Mouse (Mus musculus) spleen, postnatal 4 days (tissue): ENCODE measurements around the gene Bhmt2.

Experiments used
- DNase-seq, 2 experiments: peaks; one replicate each; pipeline ENCODE4 v3.0.0; 2022; ENCODE audit warnings: low spot score in 2 of 2

Gene Bhmt2

DNA sequence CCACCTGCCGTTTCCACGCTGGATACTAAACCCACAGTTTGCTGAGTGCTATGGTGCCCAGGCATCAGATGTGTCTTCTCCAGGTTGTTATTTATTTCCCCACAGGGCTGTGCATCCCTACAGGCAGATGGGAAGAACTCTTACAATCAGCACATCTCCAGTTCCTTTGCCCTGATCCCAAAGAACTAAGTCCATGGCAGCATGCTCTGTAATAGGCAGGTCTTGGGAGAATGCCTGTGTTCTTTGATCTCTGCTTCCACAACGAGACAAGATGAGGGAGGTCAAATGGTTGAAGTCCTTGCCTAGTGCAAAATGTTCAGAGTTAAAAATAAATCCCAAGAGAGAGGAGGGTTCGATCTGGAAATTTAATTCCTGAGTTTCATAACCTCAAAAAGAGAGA, 34.5 kb downstream of the Bhmt2 start:
- no peak for DNase-seq

DNA sequence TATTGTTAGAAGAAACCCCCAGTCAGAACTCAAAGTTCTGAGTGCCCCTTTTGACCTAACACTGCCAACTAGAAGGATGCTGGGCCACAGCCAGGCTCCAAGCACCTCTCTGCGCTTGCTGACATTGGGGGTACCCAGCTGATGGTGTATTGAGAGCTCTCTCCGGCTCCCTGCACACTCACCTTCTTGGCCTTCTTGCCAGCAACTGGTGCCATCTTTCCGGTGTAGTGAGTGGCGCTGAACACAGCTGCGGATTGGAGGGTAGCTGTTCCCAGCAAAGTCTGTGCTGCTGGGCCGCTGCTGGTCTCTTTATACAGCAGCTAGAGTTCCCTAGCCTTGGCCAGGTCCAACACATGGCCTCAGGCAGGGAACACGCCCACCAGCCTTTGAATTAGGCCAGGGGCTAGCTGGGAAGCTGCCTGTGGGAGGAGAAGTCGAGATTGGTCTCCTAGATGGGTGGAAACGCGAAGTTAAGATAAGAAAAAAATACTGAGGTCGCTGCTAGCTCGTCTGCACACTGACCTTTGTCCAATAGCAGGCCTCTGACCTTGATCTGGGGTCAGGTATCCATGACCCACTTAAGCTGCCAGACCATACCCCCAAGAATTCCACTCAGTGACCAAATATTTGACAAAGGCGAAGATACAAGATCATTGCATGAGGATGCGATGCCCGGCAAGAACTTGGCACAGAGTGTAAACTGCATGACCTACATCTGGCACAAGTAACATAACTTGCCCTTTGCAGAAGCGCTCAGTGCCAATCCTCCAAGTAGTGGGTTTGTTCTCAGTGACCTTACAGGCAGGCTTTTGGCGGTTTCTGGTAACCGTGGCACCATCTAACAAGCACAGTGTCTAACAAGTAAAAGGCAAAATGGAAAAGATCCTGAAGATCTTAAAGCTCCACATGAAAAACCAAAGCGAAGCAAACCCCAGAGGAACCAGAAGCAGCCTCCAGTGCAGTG, 36.5 kb downstream of the Bhmt2 start, which contains the start of gene Bhmt:
Gene Bhmt (minus strand): TSS at position 680 of the 964 bp plus-strand sequence.
- DNase-seq = no peak

DNA sequence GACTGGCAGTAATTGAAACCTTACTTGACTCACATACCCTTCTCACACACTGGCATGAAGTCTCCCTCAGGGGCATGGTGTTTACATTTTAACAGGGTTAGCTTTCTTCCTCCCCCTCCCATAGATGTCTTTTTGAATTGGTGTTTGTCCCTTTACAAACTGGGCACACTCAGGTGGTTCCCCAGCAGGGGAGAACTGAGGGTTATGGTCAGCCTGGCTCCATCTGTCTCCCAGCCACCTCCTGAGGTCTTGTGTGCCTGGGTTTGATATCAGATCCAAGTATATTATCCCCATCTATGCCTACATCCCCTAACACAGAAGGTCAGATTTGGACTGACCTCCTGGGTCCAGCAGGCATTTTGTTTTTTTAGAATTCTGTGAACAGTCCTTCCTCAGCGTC, 37.5 kb downstream of the Bhmt2 start:
- no peak for DNase-seq

DNA sequence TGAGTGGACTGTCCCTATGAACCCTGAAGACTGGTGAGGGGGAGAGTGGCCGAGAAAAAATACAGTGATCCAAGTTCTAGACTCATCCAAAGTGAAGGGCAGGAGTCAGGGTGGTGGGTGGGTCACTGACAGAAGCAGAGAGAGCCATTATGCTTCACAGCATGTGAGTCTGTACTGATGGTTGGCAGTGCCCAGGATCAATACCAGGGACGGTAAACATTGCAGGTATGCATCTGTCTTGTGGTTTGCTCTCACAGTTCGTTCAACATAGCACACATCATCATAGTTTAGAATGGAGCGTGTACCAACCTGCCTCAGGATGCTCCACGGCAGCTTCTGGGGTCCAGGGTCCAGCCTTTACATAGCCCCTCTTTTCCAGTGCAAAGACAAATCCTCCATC, 41.2 kb downstream of the Bhmt2 start:
- no peak for DNase-seq

DNA sequence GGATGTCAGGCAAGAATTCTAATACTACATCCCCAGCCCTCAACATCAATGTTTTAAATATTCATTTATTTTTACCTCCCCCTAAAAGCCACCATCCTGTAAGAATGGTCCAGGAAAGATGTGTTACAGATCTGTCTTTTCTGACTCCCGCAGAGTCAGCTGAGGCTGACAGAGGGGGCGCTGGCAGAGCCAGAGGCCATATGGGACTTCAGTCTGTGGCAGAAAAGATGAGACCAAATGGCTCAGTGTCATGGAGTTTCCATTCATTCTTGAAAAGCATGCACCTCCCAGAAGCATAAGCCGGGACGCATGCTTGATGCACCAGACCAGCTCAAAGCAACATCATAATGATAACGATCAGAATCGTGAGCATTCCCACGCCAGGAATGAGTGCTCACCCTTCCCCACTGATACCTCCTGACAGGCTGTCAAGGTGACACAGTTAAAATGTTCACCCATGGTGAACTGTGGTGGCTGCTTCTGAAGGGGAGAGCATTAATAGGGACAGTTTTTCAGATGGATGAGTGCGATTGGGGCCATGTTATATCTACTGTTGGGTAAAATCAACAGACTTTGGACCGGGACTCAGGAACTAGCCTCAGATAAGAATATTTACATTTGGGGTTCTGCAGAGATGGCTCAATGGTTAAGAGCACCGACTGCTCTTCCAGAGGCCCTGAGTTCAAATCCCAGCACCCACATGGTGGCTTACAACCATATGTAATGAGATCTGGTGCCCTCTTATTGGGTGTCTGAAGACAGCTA, 43.0 kb downstream of the Bhmt2 start:
- no peak for DNase-seq

DNA sequence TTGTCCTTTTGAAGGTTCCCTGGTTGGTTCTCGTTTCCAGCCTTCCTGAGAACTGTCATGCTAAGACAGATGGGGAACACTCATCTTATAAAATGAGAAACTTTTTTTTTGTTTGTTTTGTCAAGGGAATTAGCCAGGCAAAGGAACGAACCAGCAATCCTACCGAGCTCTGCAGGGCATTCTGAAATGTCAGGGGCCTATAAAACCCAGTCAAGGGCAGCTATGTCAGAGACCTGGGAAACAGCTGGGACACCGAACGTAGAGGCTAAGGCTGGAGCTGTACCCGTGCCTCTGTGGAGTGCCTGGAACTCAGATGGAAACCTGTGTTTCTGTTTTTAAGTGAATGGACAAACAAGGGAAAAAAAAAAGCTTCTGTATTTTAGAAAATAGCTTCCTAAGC, 45.2 kb downstream of the Bhmt2 start:
- DNase-seq = no peak

DNA sequence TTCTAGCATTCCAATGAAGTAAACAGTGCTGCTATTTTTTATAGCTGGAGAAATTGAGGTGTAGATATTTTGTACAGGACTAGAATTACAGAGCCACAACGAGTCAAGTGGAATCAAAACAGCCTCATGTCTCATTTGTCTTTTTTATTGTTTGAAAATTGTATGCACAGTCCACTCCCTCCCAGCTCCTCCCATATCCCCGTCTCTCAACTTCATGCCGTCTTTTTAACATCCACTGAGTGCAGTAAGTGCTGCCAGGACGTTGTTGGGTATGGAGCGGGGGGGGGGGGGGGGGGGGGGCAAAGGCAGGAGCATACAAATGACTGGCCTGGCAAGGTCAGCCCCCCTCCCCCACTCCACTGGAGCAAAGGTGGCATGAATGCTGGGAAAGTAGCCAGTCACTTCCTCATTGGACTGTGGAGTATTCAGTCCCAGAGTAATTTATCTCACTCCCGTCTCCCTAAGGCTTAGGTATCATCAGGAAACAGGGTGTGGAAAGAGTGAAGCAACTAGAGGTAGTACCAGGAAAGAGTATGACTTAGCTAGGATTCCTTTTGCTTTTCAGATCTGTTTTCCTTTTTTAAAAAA, 59.6 kb downstream of the Bhmt2 start:
- no peak for DNase-seq

DNA sequence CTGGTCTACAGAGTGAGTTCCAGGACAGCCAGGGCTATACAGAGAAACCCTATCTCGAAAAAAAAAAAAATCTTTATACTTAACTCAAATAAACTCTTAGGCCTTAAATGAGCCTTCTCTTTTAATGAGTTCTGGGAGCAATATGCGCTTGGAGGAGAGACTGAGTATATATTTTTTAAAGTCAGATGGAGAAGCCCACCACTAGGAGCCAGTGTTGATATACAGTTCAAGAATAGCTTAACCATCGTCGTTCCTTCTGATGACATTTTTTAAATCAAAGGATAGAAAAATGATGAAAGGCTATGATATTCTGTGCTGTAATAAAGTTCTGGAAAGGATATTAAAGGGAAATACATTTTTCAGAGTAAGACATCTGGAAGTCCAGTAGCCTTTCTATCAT, 60.3 kb downstream of the Bhmt2 start:
- no peak for DNase-seq

DNA sequence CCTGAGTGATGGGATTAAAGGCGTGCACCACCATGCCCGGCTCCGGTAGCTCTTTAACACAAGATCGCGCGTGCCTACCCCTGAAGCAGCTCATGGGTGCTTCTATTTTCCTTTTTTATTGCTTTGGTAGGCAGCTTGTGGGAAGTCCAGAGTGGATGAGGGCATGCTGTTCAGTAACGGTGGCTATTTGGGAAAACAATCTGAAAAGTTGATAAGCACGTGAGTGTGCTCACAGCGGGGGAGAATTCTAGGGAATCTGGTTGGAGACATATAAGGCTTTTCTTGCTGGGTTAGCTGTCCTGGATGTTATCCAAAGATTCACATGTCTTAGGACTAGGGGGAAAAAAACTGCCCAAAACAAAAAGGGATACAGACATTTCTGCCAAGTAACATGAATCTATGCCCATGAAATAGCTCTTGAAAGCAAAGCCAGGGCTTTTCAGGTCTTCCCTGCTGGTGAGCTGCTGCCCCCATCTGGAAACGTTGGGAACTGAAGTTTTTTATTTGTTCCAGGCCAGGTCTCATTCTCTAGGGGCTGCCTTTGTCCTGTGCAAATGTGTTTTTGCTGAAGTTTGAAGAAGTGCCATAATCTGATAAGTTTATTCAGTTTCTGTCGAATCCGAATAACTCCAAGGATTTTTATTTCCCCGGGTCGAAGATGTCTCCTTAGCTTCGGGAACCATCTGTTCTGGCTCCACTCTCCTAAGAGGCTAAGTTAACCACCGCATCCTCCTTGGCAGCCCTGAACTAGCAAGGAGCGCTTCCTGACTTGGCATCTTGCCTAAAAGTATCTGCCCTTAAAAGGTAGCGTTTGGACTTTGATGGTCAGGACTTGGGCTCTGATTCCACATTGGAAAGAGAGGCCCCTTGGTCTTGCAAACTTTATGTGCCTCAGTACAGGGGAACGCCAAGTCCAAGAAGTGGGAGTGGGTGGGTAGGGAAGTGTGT, 61.2 kb downstream of the Bhmt2 start:
- DNase-seq = peak; percentile 59 to 81

DNA sequence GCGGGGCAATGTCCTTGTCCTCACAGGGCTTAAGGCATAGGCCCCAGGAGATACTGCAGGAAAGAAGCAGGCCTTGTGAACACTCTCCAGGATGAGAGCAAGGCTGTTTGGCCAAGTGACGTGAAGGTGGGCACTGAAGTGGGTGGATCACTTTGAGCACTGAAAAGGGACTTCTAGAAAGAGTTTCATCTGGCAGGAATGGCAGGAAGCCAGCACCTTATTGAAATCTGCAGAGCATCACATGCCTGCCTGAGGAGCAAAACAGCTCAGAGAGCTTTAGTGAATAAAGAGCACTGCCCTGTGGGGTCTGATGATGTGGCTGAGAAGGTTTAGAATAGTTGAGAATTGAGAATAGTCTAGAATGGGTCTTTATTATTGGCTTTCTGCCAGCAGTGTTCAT, 65.6 kb downstream of the Bhmt2 start:
- DNase-seq = no peak

DNA sequence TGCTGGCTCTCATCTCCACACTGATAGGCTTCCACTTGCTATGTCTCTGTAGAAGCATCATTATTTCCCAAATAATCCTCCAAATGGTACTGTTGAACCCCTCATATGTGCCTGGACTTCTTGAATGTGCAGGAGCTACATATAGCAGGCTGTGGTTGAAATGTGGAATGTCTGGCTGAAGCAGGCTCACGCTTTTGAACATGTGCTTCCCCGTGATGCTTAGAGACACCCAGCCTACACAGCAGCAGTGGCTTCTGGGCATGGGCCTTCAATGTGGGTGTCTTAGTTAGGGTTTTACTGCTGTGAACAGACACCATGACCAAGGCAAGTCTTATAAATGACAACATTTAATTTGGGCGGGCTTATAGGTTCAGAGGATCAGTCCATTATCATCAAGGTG, 66.4 kb downstream of the Bhmt2 start:
- DNase-seq = no peak

DNA sequence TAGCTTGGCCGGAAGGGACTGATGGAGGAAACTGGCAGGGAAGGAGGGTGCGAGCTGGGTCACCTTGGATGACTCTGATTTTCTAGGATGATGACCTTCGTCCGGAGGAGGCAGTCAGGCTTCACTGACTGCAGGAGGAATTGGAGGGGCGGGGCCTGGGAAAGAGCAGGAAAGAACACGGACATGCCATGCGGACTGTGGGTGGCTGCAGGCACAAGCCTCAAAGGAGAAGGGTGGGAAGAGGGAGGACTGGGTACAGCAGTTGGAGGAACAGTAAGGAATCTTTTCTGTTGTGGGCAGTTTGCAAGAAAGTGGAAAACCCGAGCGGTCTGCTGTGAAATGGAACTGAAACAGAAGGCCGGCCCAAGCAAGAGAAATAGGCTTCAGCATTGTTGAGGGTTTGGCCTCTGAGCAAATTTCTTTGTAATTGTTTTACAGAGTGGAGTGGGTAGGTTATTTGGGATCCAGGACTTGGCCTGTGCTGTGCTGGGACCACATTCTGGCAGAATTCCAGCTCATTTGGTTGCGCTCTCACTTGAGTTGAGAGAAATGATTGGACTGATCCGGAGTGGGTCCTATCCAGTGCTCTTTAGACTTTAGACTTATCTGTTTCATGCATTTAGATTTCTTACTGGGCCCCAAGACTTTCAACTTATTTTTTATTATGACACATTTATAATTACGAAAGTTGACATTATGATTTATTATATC, 67.1 kb downstream of the Bhmt2 start:
- DNase-seq = no peak
